Mouse (Mus musculus) G1E (cell line): Measurements from ENCODE around the gene Pole. TPM values are rescaled to one million over a fixed set of nuclear protein-coding genes. Genes with fewer than 3 reads are reported as not detected.

Experiments
- ATAC-seq: 2 replicates; pipeline ENCODE4 v1.8.0; 2016; ENCODE audit warnings: mild to moderate bottlenecking; ENCODE audit not compliant: insufficient number of reproducible peaks, poor library complexity, low FRiP score, severe bottlenecking; ENCODE audit errors: extremely low read depth
- DNase-seq: peaks from one replicate; pipeline ENCODE4 v3.0.0; 2012; ENCODE audit warnings: low spot score
- H3K27me3 ChIP-seq: 2 replicates; pipeline ENCODE4 v1.6.1; 2012; ENCODE audit warnings: mild to moderate bottlenecking, low read length, inconsistent platforms; ENCODE audit not compliant: insufficient read depth
- H3K36me3 ChIP-seq: replicated peaks from 2 replicates; pipeline ENCODE3; 2012; ENCODE audit warnings: mild to moderate bottlenecking, inconsistent platforms
- H3K4me1 ChIP-seq: 2 replicates; pipeline ENCODE4 v1.6.1; 2012; ENCODE audit warnings: low read depth, low read length, inconsistent platforms, mixed read lengths; ENCODE audit not compliant: insufficient read depth
- H3K4me3 ChIP-seq: 2 replicates; pipeline ENCODE4 v1.5.1; 2012; ENCODE audit warnings: low read depth, mild to moderate bottlenecking, inconsistent platforms, low read length, moderate library complexity, mixed read lengths
- H3K9me3 ChIP-seq: replicated peaks from 2 replicates; pipeline ENCODE4 v1.6.1; 2012; ENCODE audit warnings: inconsistent platforms
- CTCF ChIP-seq: IDR thresholded peaks from 2 replicates; pipeline ENCODE4 v1.5.1; 2012; ENCODE audit warnings: low read depth, low read length, inconsistent platforms, mixed read lengths
- GATA1 ChIP-seq: IDR thresholded peaks from 2 replicates; pipeline ENCODE4 v1.6.1; 2012; ENCODE audit warnings: borderline replicate concordance, low read length, inconsistent platforms, mixed read lengths
- GATA2 ChIP-seq: IDR thresholded peaks from 2 replicates; pipeline ENCODE4 v1.6.1; 2012; ENCODE audit warnings: low read depth, low read length, inconsistent platforms, borderline replicate concordance
- POLR2AphosphoS5 ChIP-seq: IDR thresholded peaks from 2 replicates; pipeline ENCODE4 v1.6.1; 2012; ENCODE audit warnings: low read depth, low read length, inconsistent platforms; ENCODE audit not compliant: insufficient replicate concordance
- TAL1 ChIP-seq: conservative IDR thresholded peaks from 2 replicates; pipeline ENCODE4 v1.6.1; 2012; ENCODE audit warnings: low read depth, low read length, inconsistent platforms, mixed read lengths
- polyA plus RNA-seq: library from polyadenylated mRNA; stranded (reverse); fragments of >175 nt; gene quantifications from 2 replicates; pipeline ENCODE4 v1.2.3, GENCODE M21; 2012
- total RNA-seq, 2 experiments: library from RNA; stranded (forward) in 1 of 2; stranded (reverse) in 1 of 2; fragments of 200-1000 nt in 1 of 2; fragments of >200 nt in 1 of 2; fragmentation: Nextera tagmentation in 1 of 2; gene quantifications; 2 replicates each; pipeline ENCODE4 v1.2.3; 2014 to 2017

Pole gene
- total RNA-seq (2014; fragmentation: Nextera tagmentation) (139 and 144 TPM in 2 replicates), total RNA-seq (2017) (64.6 and 67.2 TPM in 2 replicates), polyA plus RNA-seq (30.0 and 30.9 TPM in 2 replicates)

GRCm38 (mm10) chr5:110285770-110286445, at the start of gene Pole, which contains the start of gene Pxmp2:
Gene Pole, plus strand, starts transcription at chr5:110286306.
Gene Pxmp2, minus strand, starts transcription at chr5:110286186.
- Histone ChIP-seq H3K36me3 (peaks cover 50% of the 10 kb centered on the region), H3K27me3 (no peaks in the 10 kb centered on the region), H3K9me3 (no peaks in the 10 kb centered on the region), H3K4me1 (peaks cover 50% of the 10 kb centered on the region), H3K4me3 (peak within 1 kb of the TSS; percentile 86)
- DNase-seq (peak; percentile 96), ATAC-seq (peak; percentile 91)
- no peak for TF ChIP-seq CTCF
- no peak for TF ChIP-seq POLR2AphosphoS5
- TF ChIP-seq GATA1: no peak
- TF ChIP-seq GATA2: no peak
- no peak for TF ChIP-seq TAL1

- no peak for ATAC-seq
- peaks cover 91% of the 10 kb centered on the region for H3K36me3 ChIP-seq
- no peaks in the 10 kb centered on the region for H3K27me3 ChIP-seq
- H3K9me3 ChIP-seq: no peaks in the 10 kb centered on the region
- DNase-seq: no peak
- TF ChIP-seq TAL1 (no peak), GATA2 (no peak), GATA1 (no peak), CTCF (no peak), POLR2AphosphoS5 (no peak)
- no peaks in the 10 kb centered on the region for H3K4me1 ChIP-seq
- H3K4me3 ChIP-seq: no peak overlapping the region
These were observed 42.0 kb upstream of the Pole start for GRCm38 (mm10) chr5:110244091-110244490.

GRCm38 (mm10) chr5:110266941-110267340, 19.2 kb upstream of the Pole start:
- ATAC-seq (no peak), DNase-seq (no peak)
- H3K9me3 ChIP-seq: no peaks in the 10 kb centered on the region
- no peak overlapping the region for H3K4me3 ChIP-seq
- peaks cover 52% of the 10 kb centered on the region for H3K36me3 ChIP-seq
- H3K27me3 ChIP-seq: no peaks in the 10 kb centered on the region
- H3K4me1 ChIP-seq: peaks cover 28% of the 10 kb centered on the region
- TF ChIP-seq TAL1 (no peak), POLR2AphosphoS5 (no peak), GATA2 (no peak), CTCF (no peak), GATA1 (no peak)

- Histone ChIP-seq H3K4me1 (peaks cover 44% of the 10 kb centered on the region), H3K4me3 (peak within 1 kb of the TSS; percentile 99), H3K9me3 (no peaks in the 10 kb centered on the region), H3K27me3 (no peaks in the 10 kb centered on the region), H3K36me3 (peaks cover 52% of the 10 kb centered on the region)
- ATAC-seq (peak; percentile 58), DNase-seq (peak; percentile 81)
- TF ChIP-seq GATA2: no peak
- TF ChIP-seq TAL1: no peak
- no peak for TF ChIP-seq GATA1
- 0 out of 2 replicates have a peak, but pooled peaks have one; percentile 32 for TF ChIP-seq CTCF
- no peak for TF ChIP-seq POLR2AphosphoS5
These were observed 16.7 kb upstream of the Pole start, which contains the start of gene Pgam5 for GRCm38 (mm10) chr5:110269141-110270101. Gene Pgam5, minus strand, starts transcription at chr5:110269913.

GRCm38 (mm10) chr5:110270242-110270641, 15.9 kb upstream of the Pole start:
- H3K36me3 ChIP-seq: peaks cover 44% of the 10 kb centered on the region
- no peak overlapping the region for H3K4me3 ChIP-seq
- peaks cover 53% of the 10 kb centered on the region for H3K4me1 ChIP-seq
- ATAC-seq (no peak), DNase-seq (no peak)
- TF ChIP-seq TAL1 (no peak), POLR2AphosphoS5 (no peak), CTCF (no peak), GATA1 (no peak), GATA2 (no peak)
- H3K27me3 ChIP-seq: no peaks in the 10 kb centered on the region
- no peaks in the 10 kb centered on the region for H3K9me3 ChIP-seq

- peaks cover 38% of the 10 kb centered on the region for H3K4me1 ChIP-seq
- H3K36me3 ChIP-seq: peaks cover 44% of the 10 kb centered on the region
- H3K4me3 ChIP-seq: peak overlapping the region; percentile 28; the same call in 1 of the 2 replicates
- no peak for TF ChIP-seq GATA2
- TF ChIP-seq POLR2AphosphoS5: no peak
- TF ChIP-seq TAL1: peak; percentile 73
- no peak for TF ChIP-seq GATA1
- no peak for TF ChIP-seq CTCF
- H3K9me3 ChIP-seq: no peaks in the 10 kb centered on the region
- peak; percentile 25 for DNase-seq
- H3K27me3 ChIP-seq: no peaks in the 10 kb centered on the region
- ATAC-seq: peak; percentile 80
These were observed 12.0 kb upstream of the Pole start for GRCm38 (mm10) chr5:110274147-110274546.
